Mouse (Mus musculus) brain, embryonic 14.5 days (tissue): Measurements from ENCODE around the gene Ptbp3.

ENCODE experiments used
- CTCF ChIP-seq: fragments of 200-500 bp; IDR thresholded peaks from 2 replicates; pipeline ENCODE4 v1.5.1; 2012; ENCODE audit warnings: inconsistent platforms, mild to moderate bottlenecking, moderate library complexity, borderline replicate concordance; ENCODE audit not compliant: insufficient read depth, insufficient read length; ENCODE audit errors: extremely low read depth
- POLR2A ChIP-seq: fragments of 200-500 bp; IDR thresholded peaks from 2 replicates; pipeline ENCODE4 v1.6.1; 2012; ENCODE audit warnings: mild to moderate bottlenecking, inconsistent platforms, borderline replicate concordance; ENCODE audit not compliant: poor library complexity, insufficient read depth, insufficient read length, severe bottlenecking; ENCODE audit errors: extremely low read depth

GRCm38 (mm10) chr4:59465449-59465848 lies 83.7 kb downstream of the Ptbp3 start:
- no peak for TF ChIP-seq CTCF
- TF ChIP-seq POLR2A, result no peak
